Mouse (Mus musculus) embryonic facial prominence, embryonic 13.5 days (tissue): ENCODE results near the gene Wdr93. TPM values are rescaled to one million over a fixed set of nuclear protein-coding genes. Genes with fewer than 3 reads are reported as not detected.
A peak's percentile ranks its signal among the peaks of the same experiment; 100 is the strongest.

Experiments
- ATAC-seq: fragments of 200-750 bp; cut with Nextera tagmentation; 2 replicates; pipeline ENCODE4 v1.8.0; 2017; ENCODE audit warnings: low read depth; ENCODE audit not compliant: insufficient number of reproducible peaks, insufficient read depth, low FRiP score, low TSS enrichment
- H3K27ac ChIP-seq: fragments of 300-500 bp; sonication (generic); 2 replicates; pipeline ENCODE4 v1.5.1; 2015; ENCODE audit warnings: moderate library complexity, mild to moderate bottlenecking, inconsistent platforms
- H3K27me3 ChIP-seq: fragments of 300-500 bp; sonication (generic); 2 replicates; pipeline ENCODE4 v1.6.1; 2015; ENCODE audit warnings: mild to moderate bottlenecking, inconsistent platforms
- H3K36me3 ChIP-seq: fragments of 300-500 bp; sonication (generic); 2 replicates; pipeline ENCODE4 v1.6.1; 2015; ENCODE audit warnings: mild to moderate bottlenecking, inconsistent platforms
- H3K4me1 ChIP-seq: fragments of 300-500 bp; sonication (generic); 2 replicates; pipeline ENCODE4 v1.6.1; 2015; ENCODE audit warnings: inconsistent platforms
- H3K4me2 ChIP-seq: fragments of 300-500 bp; sonication (generic); 2 replicates; pipeline ENCODE4 v1.6.1; 2015; ENCODE audit warnings: moderate library complexity, mild to moderate bottlenecking, inconsistent platforms
- H3K4me3 ChIP-seq: fragments of 300-500 bp; sonication (generic); 2 replicates; pipeline ENCODE4 v1.5.1; 2015; ENCODE audit warnings: mild to moderate bottlenecking, inconsistent platforms
- H3K9ac ChIP-seq: fragments of 300-500 bp; sonication (generic); 2 replicates; pipeline ENCODE4 v1.6.1; 2015; ENCODE audit warnings: mild to moderate bottlenecking, inconsistent platforms
- H3K9me3 ChIP-seq: fragments of 300-500 bp; sonication (generic); 2 replicates; pipeline ENCODE4 v1.6.1; 2016; ENCODE audit warnings: inconsistent platforms
- WGBS: fragments of 180-500 bp; shearing (Covaris S2); methylation state at CpG from one replicate; pipeline ENCODE4 v1.1.7; 2015; ENCODE audit warnings: mixed read lengths; 5-methylcytosine and 5-hydroxymethylcytosine counted together
- polyA plus RNA-seq: library from polyadenylated mRNA; unstranded; fragments of >200 nt; fragmentation: Nextera tagmentation; extraction: Ambion mirVana; gene quantifications from 2 replicates; pipeline ENCODE4 v1.2.1, GENCODE M21; 2015

The Wdr93 gene
- polyA plus RNA-seq = 0.20 and 0.29 TPM in 2 replicates

- Histone ChIP-seq H3K4me3 (peak within 1 kb of the TSS; percentile 77), H3K9ac (peak within 1 kb of the TSS; percentile 80), H3K27ac (no peak within 1 kb of the TSS), H3K36me3 (peaks cover 5% of the 10 kb centered on the region), H3K4me2 (peak within 1 kb of the TSS; percentile 91), H3K4me1 (peaks cover 6% of the 10 kb centered on the region), H3K9me3 (no peaks in the 10 kb centered on the region), H3K27me3 (no peaks in the 10 kb centered on the region)
- peak; percentile 82 for ATAC-seq
- 3% methylated on average over 46 of the region's 46 CpGs for WGBS
Measured at GRCm38 (mm10) chr7:79742659-79743536, at the start of gene Wdr93, which contains the start of gene Pex11a. Gene Wdr93, plus strand, starts transcription at chr7:79743163. Gene Pex11a, minus strand, starts transcription at chr7:79743131.

- H3K27me3 ChIP-seq = no peaks in the 10 kb centered on the region
- peaks cover 94% of the 10 kb centered on the region for H3K36me3 ChIP-seq
- H3K4me3 ChIP-seq = no peak overlapping the region
- 88% methylated on average over 8 of the region's 8 CpGs for WGBS
- no peak overlapping the region for H3K4me2 ChIP-seq
- no peak overlapping the region for H3K27ac ChIP-seq
- H3K4me1 ChIP-seq = no peaks in the 10 kb centered on the region
- no peak for ATAC-seq
- H3K9ac ChIP-seq = no peak overlapping the region
- H3K9me3 ChIP-seq = no peaks in the 10 kb centered on the region
Measured at GRCm38 (mm10) chr7:79696495-79696894, 46.5 kb upstream of the Wdr93 start.

- Histone ChIP-seq H3K9ac (no peak overlapping the region), H3K9me3 (no peaks in the 10 kb centered on the region), H3K4me3 (no peak overlapping the region), H3K4me1 (no peaks in the 10 kb centered on the region), H3K27me3 (no peaks in the 10 kb centered on the region), H3K4me2 (no peak overlapping the region), H3K36me3 (peaks cover 100% of the 10 kb centered on the region), H3K27ac (no peak overlapping the region)
- WGBS = 84% methylated on average over 16 of the region's 16 CpGs
- no peak for ATAC-seq
Measured at GRCm38 (mm10) chr7:79702755-79703154, 40.2 kb upstream of the Wdr93 start.

- WGBS = 91% methylated on average over 5 of the region's 5 CpGs
- H3K36me3 ChIP-seq = peaks cover 96% of the 10 kb centered on the region
- H3K4me3 ChIP-seq = no peak overlapping the region
- H3K4me2 ChIP-seq = no peak overlapping the region
- no peaks in the 10 kb centered on the region for H3K9me3 ChIP-seq
- no peak overlapping the region for H3K9ac ChIP-seq
- peaks cover 7% of the 10 kb centered on the region; the same call in 1 of the 2 replicates for H3K4me1 ChIP-seq
- H3K27ac ChIP-seq = no peak overlapping the region
- peaks cover 7% of the 10 kb centered on the region for H3K27me3 ChIP-seq
- ATAC-seq = no peak
Measured at GRCm38 (mm10) chr7:79705210-79705609, 37.8 kb upstream of the Wdr93 start.

- Histone ChIP-seq H3K4me1 (peaks cover 21% of the 10 kb centered on the region), H3K9me3 (no peaks in the 10 kb centered on the region), H3K9ac (peak overlapping the region; percentile 68), H3K36me3 (peaks cover 53% of the 10 kb centered on the region), H3K4me3 (peak overlapping the region; percentile 46), H3K4me2 (peak overlapping the region; percentile 72), H3K27me3 (peaks cover 23% of the 10 kb centered on the region), H3K27ac (no peak overlapping the region)
- peak; percentile 58 for ATAC-seq
- WGBS = 2% methylated on average over 55 of the region's 55 CpGs
Measured at GRCm38 (mm10) chr7:79710130-79710607, 32.8 kb upstream of the Wdr93 start.

GRCm38 (mm10) chr7:79710831-79711230, 32.1 kb upstream of the Wdr93 start:
- peaks cover 21% of the 10 kb centered on the region for H3K4me1 ChIP-seq
- peaks cover 47% of the 10 kb centered on the region for H3K36me3 ChIP-seq
- peak overlapping the region; percentile 68; the same call in 1 of the 2 replicates for H3K9ac ChIP-seq
- no peaks in the 10 kb centered on the region for H3K9me3 ChIP-seq
- H3K4me3 ChIP-seq = peak overlapping the region; percentile 46
- peak overlapping the region; percentile 72 for H3K4me2 ChIP-seq
- H3K27ac ChIP-seq = no peak overlapping the region
- peaks cover 23% of the 10 kb centered on the region for H3K27me3 ChIP-seq
- 43% methylated on average over 17 of the region's 17 CpGs for whole genome bisulfite sequencing
- ATAC-seq = no peak

- Histone ChIP-seq H3K9ac (peak within 1 kb of the TSS; percentile 89), H3K4me3 (peak within 1 kb of the TSS; percentile 81), H3K4me1 (peaks cover 18% of the 10 kb centered on the region), H3K4me2 (peak within 1 kb of the TSS; percentile 86), H3K36me3 (peaks cover 6% of the 10 kb centered on the region; the same call in 1 of the 2 replicates), H3K27me3 (peaks cover 30% of the 10 kb centered on the region), H3K9me3 (no peaks in the 10 kb centered on the region), H3K27ac (peak within 1 kb of the TSS; percentile 75)
- WGBS = 2% methylated on average over 53 of the region's 55 CpGs
- ATAC-seq = peak; percentile 91
Measured at GRCm38 (mm10) chr7:79715187-79715981, 27.6 kb upstream of the Wdr93 start, which contains the start of gene Kif7. Gene Kif7, minus strand, starts transcription at chr7:79715720.

GRCm38 (mm10) chr7:79721386-79721977, 21.5 kb upstream of the Wdr93 start:
- peak overlapping the region; percentile 64 for H3K27ac ChIP-seq
- WGBS = under 1% methylated on average over 48 of the region's 48 CpGs
- peak overlapping the region; percentile 87 for H3K9ac ChIP-seq
- no peaks in the 10 kb centered on the region for H3K9me3 ChIP-seq
- ATAC-seq = peak; percentile 77
- H3K4me2 ChIP-seq = peak overlapping the region; percentile 90
- H3K27me3 ChIP-seq = peaks cover 35% of the 10 kb centered on the region
- H3K4me3 ChIP-seq = peak overlapping the region; percentile 68
- H3K36me3 ChIP-seq = no peaks in the 10 kb centered on the region
- peaks cover 9% of the 10 kb centered on the region; the same call in 1 of the 2 replicates for H3K4me1 ChIP-seq

- Histone ChIP-seq H3K27me3 (peaks cover 28% of the 10 kb centered on the region), H3K4me1 (no peaks in the 10 kb centered on the region), H3K4me3 (no peak overlapping the region), H3K4me2 (no peak overlapping the region), H3K9ac (no peak overlapping the region), H3K27ac (no peak overlapping the region), H3K9me3 (no peaks in the 10 kb centered on the region), H3K36me3 (no peaks in the 10 kb centered on the region)
- ATAC-seq = no peak
- 11% methylated on average over 2 of the region's 2 CpGs for WGBS
Measured at GRCm38 (mm10) chr7:79727091-79727490, 15.9 kb upstream of the Wdr93 start.

GRCm38 (mm10) chr7:79728219-79728618, 14.7 kb upstream of the Wdr93 start:
- WGBS = 33% methylated on average over 6 of the region's 6 CpGs
- H3K4me2 ChIP-seq = no peak overlapping the region
- no peak overlapping the region for H3K9ac ChIP-seq
- peaks cover 17% of the 10 kb centered on the region for H3K27me3 ChIP-seq
- no peak overlapping the region for H3K4me3 ChIP-seq
- H3K9me3 ChIP-seq = no peaks in the 10 kb centered on the region
- 0 out of 2 replicates have a peak, but pooled peaks have one; percentile 4 for ATAC-seq
- no peaks in the 10 kb centered on the region for H3K36me3 ChIP-seq
- no peaks in the 10 kb centered on the region for H3K4me1 ChIP-seq
- no peak overlapping the region for H3K27ac ChIP-seq

- Histone ChIP-seq H3K9me3 (no peaks in the 10 kb centered on the region), H3K27me3 (peaks cover 12% of the 10 kb centered on the region; the same call in 1 of the 2 replicates), H3K9ac (no peak overlapping the region), H3K4me3 (no peak overlapping the region), H3K4me1 (no peaks in the 10 kb centered on the region), H3K4me2 (no peak overlapping the region), H3K36me3 (no peaks in the 10 kb centered on the region), H3K27ac (no peak overlapping the region)
- ATAC-seq = no peak
- WGBS = 4% methylated on average over 8 of the region's 8 CpGs
Measured at GRCm38 (mm10) chr7:79729169-79729568, 13.8 kb upstream of the Wdr93 start.
